Mouse (Mus musculus) urinary bladder, postnatal 4 days (tissue): ENCODE data around the gene Slc25a23.
"Not testable (repeated sequence)": the region's sequence is repeated elsewhere in the genome, so short reads cannot be mapped to it uniquely, and the experiment has no call there.

ENCODE experiments used
- DNase-seq, 2 experiments: peaks; one replicate each; pipeline ENCODE4 v3.0.0; 2021 to 2022; ENCODE audit warnings: low spot score in 2 of 2

Slc25a23 gene

DNA sequence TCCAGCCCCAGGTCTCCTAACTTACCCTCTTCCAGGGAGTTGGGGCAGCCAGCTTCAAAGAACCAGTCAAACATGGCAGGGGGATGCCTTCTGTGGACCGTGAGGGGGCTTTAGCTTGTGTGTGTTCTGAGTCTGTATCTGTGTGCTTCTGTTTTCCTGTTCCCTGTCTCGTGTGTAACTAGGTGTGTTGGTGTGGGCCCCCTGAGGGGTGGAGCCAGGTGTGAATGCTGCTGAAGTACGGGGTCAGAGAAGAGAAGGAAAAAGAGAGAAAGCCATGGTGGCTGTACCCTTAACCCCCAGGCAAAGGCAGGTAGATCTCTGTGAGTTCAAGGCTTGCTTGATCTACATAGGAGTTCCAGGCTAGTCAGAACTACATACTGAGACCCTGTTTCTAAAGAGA is 17.3 kb upstream of the Slc25a23 start:
- no peak for DNase-seq

GRCm38 (mm10) chr17:57070699-57071098 is 11.0 kb upstream of the Slc25a23 start:
- DNase-seq, result no peak

DNA sequence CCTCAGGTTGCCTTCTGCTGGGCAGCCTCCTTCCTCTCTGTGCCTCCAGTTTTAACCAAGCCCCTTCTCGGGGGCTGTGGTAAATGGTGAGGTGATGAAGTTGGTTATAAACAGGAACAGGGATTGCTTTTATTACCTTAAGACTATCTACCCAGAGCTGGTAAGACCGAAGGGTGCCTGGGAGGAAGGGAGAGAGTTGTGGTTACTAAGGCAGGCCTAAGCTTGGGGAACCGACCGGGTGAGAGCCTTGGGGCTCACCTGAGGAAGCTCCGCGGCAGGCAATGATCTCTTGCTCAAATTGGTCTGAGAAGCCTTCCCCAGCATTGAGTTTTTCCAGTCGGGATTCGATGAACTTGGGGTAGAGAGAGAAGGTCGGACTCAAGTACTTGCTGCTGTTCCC is 10.6 kb upstream of the Slc25a23 start:
- DNase-seq, result no peak

DNA sequence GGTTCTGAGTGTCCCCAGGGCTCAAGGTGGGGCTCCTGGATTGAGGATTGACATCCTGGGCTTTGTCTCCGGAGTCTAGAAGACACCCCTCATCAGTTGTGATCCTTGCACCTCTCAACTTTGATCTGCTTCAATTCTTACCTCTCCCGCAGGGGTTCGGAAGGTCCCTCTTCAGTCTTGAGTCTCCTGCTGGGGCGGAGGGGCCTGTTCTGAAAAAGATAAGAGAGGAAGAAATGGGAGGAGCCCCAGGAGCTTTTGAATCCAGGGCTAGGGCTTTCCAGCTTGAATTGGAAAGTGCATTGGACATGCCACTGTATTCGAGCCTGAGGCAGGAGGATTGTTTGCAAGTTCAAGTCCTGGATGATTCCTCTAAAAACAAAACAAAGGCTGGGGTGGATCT is 7.2 kb upstream of the Slc25a23 start:
- no peak for DNase-seq

DNA sequence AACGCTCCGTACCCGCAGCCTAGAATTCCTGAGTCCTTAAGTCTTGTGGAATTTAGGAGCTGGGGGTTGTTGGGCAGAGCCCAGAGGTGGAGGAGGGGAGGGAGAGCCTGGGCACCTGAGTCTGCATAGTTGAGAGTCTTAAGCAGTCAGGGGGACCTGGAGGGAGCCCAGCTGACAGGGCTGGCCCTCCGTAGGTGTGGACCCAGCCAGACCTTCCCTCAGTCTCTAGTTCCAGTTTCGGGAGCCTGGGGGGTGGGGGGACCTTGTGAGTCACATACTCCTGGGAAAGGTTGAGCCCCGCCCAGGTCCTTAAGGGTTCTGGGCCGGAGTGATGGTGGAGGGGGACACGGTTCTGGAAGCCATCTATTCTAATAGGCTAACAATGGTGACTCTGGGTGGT is 3.4 kb upstream of the Slc25a23 start:
- no peak for DNase-seq

GRCm38 (mm10) chr17:57062548-57062947 is 2.9 kb upstream of the Slc25a23 start:
- no peak for DNase-seq

DNA sequence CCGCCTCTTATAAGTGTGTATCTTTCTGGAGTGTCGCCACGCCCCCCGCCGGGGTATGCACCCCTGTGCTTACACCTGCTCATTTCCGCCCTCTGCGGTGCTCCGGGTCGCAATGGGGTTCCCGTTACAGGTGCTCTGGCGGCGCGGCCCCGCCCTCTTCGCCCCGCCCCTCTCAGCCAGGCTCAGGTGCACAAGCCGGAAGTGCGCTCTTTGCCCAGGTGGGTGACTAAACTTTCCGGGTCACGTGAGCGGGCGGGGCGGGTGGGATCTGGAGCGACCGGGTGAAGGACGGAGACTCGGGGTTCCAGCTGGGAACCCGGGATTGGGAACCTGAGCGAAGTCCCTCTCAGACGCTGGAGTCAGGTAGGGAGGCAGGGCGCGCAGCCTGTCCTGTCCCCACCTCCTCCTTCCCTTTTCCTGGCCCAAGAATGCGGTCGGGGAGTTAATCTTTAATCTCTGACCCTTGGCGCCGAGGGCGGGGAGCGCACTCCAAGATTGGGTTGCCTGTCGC is 2.4 kb upstream of the Slc25a23 start:
- peak in 1 of 2 experiments; percentile 43 for DNase-seq

DNA sequence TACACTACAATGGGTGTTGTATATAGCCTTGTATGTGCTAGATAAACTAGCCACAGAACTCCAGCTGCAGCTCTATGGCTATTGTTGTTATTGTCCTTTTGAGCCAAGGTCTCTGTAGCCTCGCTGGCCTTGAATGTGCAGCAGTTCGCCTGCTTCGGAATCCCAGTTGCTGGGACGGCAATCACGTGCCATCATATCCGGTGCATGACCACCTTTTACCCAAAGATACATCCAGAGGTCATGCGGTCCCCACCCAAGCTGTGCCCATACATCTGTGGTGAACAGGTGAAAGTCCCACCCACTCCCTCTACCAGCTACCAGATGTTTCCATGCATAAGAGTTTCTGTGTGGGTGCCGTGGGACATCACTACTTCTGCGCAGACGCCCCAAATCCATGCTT is 1.4 kb upstream of the Slc25a23 start:
- DNase-seq, result no peak

- DNase-seq, result peak; percentile 89 to 94
Measured at GRCm38 (mm10) chr17:57060231-57060801, 653 bp upstream of the Slc25a23 start.

DNA sequence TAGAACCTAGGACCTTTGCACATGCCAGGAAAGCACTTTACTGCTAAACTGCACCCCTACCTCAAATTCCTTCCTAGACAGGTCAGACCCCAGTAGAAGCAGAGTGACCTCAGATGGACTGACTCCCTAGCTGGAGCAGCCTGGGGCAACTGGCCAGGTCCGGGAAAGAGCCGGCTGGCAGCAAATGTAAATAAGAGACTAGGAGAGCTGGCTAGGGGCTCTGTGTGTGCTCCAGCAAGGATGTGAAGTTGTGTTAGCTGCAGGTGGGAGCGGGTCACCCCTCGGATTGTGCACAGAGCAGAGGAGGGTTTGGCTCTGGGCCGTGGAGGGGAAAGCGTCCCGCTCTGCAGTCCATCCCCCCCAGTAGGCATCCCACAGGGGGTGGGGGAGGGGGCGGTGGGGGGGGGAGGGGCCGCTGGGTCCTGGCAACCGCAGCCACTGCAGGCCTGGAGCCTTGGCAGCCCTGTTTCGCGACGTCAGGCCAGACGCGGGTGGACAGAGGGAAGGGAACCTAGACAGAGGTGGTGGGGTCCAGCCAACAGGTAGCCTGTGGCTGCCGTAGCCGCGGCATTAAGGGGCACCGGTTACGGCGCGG is 675 bp downstream of the Slc25a23 start, which contains the start of gene Crb3:
Gene Crb3, plus strand, starts transcription at position 215 of the 595 bp plus-strand sequence.
- DNase-seq, result no peak

DNA sequence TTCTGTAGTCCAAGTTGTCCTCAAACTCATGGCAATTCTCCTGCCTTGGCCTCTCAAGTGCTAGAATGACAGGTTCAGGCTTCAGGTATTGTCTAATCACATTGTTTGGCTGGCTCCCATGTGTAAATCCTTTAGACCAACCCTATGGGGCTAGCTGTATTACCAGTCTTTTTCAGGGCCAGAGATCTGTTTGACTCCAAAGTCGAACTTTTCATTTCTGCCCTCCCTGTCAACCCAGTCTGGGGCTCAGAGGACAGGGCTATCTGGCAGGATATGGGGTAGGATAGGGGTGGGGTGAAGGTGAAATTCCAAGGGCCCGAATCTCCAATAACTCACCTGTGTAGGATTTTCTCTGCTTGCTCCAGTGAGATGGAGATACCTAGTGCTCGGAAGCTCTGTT is 3.4 kb downstream of the Slc25a23 start:
- DNase-seq, result no peak

DNA sequence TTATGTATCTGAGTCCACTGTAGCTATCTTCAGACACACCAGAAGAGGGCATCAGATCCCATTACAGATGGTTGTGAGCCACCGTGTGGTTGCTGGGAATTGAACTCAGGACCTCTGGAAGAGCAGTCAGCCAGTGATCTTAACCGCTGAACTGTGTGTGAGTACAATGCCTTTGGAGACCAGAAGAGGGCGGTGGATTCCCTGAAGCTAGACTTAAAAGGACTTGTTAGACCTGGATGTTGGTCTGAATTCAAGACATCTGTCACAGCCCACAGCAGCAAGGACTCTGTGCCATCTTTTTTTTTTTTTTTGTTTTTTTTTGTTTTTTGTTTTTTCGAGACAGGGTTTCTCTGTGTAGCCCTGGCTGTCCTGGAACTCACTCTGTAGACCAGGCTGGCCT is 8.0 kb downstream of the Slc25a23 start:
- not testable (repeated sequence) for DNase-seq

GRCm38 (mm10) chr17:57048816-57049215 is 10.8 kb downstream of the Slc25a23 start:
- no peak for DNase-seq

DNA sequence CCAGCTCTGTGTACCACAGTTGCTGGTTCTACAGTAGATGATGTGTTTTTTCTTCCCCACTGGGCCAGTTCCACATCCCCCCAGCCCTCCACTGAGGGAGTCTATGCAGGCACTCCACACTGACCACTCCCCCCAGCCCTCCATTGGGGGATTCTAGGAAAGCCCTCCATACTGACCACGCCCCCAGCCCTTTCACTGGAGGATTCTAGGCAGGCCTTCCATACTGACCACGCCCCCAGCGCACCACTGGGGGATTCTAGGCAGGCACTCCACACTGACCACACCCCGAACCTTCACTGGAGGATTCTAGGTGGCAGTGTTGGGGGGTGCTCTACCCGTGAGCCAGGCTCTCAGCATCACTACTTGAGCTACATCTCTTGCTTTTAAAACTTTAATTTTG is 12.3 kb downstream of the Slc25a23 start:
- DNase-seq, result no peak

DNA sequence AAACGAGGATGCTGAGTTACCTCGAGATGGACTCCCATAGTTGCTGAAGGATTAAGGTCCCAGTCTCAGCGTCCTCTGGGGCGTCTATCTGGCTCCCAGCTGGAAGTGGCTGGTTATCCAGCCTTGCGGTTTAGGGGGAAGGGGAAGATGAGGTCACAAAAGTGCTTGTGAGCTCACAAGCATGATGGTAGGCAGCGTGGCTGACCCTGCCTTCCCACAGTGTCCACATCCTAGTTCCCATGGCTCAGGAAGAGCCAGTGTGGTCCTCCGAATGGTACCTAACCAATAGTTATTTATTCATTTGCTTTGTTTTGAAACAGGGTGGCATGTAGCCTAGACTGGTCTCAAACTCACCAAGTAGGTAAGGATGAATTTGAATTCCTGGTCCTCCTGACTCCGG is 18.1 kb downstream of the Slc25a23 start, which contains the start of gene Slc25a41:
Gene Slc25a41, minus strand, starts transcription at position 101 of the 400 bp plus-strand sequence.
- DNase-seq, result peak in 1 of 2 experiments; percentile 49

DNA sequence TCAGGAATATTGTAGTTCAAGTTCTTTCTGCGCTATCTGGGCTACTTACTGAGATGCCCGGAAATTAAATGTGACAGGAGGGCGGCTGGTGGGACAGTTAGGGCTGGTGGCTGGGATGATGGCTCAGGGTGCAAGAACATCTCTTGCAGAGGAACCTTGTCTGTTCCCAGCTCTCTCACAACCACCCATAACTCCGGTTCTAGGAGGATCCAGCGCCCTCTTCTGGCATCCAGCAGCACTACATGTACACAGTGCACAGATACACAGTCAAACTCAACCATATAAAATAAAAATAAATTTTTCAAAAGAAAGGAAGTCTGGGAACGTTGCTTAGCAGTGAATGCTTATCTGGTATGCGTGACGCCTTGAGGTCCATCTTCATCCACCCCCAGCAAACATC is 20.7 kb downstream of the Slc25a23 start:
- no peak for DNase-seq

- DNase-seq, result no peak
Measured at GRCm38 (mm10) chr17:57032854-57033253, 26.8 kb downstream of the Slc25a23 start.

GRCm38 (mm10) chr17:57031661-57032420 is 27.8 kb downstream of the Slc25a23 start:
- DNase-seq, result peak; percentile 99

GRCm38 (mm10) chr17:57030931-57031660 is 28.6 kb downstream of the Slc25a23 start, which contains the start of gene Khsrp:
TSS of gene Khsrp (minus strand) at chr17:57031522.
- DNase-seq, result peak in 1 of 2 experiments; percentile 49

DNA sequence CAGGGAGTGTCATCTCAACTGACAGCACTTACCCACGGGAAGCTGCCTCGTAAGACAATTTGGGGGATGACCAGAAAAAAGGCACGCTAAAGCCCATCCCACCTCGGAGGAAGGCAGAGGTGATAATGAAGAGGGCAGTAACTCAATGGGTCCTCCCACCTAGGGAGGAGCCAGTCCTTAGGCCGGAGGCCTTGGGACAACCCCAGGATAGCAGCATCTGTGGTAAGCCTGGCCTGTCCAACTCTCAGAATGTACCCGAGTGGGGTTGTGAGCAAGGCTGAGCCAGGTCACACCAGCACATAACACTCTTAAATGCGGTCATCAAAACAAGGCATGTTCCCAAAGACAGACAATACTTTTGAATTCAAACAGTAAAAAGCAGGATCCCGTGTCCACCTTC is 30.0 kb downstream of the Slc25a23 start:
- DNase-seq, result no peak

DNA sequence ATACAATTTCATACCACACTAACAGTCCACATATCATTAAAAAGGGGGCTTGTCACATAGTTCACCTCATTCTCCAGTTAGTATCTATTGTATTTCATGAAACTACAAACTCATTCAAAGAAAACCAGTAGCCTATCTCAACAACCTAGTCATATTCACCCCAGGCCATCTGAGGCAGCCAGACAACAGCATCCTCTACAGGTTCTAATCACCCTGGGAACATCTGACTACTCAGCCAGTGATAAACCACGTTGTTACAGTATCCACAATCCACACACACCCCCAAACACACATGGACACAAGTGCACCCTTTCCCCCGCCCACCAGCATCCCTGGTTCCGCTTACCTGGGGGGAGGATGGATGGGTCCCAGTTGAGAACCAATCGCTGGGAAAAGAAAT is 32.2 kb downstream of the Slc25a23 start:
- no peak for DNase-seq

DNA sequence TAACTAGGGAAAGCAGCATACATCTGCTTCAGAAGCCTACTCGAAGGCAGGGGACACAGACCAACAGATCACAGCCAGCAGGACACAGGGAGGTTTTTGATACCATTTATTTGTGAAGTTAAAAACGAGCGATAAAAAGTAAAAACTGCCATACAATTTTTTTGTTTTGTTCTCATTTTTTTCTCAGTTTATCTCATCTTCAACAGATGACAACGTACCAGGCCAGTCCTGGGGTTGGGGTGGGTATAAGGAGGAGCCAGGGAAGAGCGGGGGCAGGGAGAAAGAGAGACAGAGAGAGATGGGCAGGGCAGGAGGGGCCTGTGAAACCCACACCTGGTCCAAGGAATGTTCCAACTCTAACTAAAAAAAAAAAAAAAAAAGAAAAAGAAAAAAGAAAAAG is 38.7 kb downstream of the Slc25a23 start:
- no peak for DNase-seq
